Mouse (Mus musculus): ENCODE measurements at regions not wholly inside any gene's neighbourhood (a gene's known extent, or its start where the extent isn't known, plus 50 kb on each side); places are given as distances from the start of the nearest gene placed in this dataset.
"Not testable (repeated sequence)": the region's sequence is repeated elsewhere in the genome, so short reads cannot be mapped to it uniquely, and the experiment has no call there.

DNA sequence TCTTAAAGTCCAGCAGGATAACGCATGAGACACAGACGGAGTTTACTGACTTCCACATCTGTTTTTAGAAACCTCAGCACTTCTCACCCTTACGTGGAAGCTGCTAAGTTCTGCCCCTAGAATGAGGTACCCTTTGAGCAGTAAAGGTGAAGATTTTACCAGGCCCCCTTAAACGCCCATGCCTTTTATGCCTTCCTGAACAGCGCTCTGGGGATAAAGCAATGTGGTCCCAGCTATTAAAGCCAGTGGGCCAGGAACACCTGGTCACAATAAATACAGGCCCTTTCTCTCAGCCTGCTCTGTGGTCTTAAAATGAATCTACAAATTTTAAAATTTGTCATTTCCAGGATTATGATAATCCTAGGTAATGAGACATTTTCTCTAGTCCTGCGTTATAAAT is 57.9 kb downstream of the Llph start:
- DNase-seq (ENCODE audit: low spot score in 2 of 2), result no peak

DNA sequence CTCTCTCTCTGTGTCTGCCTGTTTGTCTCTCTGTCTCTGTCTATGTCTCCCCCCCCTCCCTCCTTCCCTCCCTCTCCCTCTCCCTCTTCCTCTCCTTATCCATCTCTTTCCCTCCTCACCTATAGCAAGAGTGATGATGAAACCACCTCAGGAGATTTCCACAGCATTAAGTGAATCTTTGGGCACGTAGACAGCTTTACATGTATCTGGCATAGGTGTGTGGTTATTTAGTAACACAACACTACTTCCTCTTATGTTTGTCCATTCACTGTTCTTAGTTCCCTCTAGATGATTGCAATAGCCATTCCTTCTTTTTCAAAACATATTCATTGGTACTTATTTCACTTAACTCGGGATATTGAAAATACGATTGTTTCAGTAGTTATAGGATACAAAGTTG is 65.0 kb downstream of the Llph start:
- no peak for DNase-seq (ENCODE audit: low spot score in 2 of 2)

DNA sequence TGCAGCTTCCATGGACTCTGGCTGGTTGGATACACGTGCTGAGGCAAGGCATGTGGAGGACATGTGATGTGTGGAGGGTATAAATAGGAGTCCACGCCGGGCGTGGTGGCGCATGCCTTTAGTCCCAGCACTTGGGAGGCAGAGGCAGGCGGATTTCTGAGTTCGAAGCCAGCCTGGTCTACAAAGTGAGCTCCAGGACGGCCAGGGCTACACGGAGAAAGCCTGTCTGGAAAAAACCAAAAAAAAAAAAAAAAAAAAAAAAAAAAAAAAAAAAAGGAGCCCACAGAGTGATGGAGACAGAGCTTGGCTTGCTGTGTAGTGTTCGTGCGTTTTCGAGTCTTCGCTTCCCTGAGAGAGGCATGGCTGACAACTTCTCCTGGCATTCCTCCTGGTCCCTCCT is 66.5 kb downstream of the Llph start:
- DNase-seq (ENCODE audit: low spot score in 2 of 2), result not testable (repeated sequence)

DNA sequence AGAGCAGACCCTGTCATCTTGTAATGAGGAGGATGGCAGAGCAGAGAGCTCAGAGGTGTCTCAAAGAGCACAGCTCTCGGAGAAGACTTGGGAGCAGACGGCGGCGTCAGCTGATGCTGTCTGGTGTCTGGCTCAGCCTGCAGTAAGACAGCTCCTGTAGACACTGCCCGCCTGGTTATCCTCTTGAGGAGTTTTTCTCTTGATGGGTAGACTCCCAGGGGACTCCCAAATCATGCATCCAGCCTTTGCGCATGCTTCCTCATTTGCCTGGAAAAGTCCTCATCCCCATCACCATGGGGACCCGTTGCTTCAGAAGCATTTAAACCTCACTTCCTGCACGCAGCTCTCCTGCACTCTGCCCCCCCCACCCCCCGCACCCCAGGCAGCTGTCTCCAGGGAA is 67.6 kb downstream of the Llph start:
- DNase-seq (ENCODE audit: low spot score in 2 of 2), result no peak

DNA sequence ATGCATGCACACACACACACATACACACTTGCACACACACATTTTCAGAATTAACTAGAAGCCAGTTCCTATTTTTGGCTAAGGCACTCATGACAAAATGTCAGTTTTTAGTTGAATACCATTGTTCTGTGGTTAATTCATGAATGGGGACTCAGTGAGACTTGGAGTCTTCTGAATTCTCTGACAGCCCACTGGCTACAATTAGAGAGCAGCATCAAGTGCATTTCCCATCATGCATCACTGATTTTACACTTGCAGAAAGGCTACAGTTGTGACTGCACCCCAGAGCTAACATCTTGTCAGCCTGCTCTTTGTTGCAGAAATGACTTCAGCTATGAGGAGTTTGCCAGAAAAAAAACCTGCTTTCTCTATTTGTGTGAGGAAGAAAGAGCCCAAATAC is 70.4 kb downstream of the Llph start:
- no peak for DNase-seq (ENCODE audit: low spot score in 2 of 2)

DNA sequence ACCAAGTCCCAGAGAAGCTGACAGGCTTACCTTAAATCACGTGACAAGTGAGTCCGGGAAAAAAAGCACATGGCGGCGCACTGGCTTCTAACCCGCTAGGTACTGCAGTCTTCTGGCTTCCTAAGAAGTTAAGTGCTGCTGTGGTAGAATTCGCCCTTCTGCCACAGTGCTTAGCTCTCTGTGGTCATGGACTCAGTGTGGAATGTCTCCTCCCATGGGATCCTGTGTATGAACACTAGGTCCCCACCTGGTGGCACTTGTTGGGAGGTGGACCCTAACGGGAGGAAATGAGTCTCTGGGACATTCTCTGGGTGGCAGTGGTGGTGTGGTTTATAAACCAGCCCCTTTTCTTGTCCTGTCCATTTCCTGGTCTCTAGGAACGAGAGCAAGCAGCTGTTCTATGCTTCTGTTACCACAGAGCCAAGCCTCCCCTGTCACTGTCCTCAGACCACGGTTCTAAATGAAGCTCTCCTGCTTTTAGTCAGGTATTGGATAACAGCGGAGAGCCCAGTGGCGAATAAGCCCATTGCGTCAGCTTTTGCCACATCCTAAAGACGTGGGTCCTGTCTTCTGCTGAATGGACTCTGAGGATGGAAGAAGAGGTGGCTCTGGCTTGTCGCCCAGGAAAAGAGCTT is 71.5 kb downstream of the Llph start:
- DNase-seq (ENCODE audit: low spot score in 2 of 2), result no peak

DNA sequence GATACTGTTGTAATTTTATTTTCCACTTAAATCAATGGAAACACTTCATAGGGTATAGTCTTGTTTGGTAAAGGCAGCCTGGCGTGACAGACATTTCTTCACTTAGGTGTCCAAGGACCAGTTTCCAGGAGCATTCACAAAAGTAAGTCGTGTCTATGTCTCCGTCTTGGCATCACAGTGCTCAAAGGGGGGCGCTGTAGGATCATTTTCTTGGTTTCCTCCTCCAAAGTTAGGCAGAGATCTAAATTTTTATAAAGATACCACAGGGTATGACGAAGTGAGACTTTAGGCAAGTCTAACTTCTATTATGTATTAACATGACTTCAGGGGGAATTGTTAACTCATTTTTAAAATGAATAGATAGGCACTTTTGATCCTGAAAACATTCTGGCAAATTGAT is 79.1 kb downstream of the Llph start:
- DNase-seq (ENCODE audit: low spot score in 2 of 2), result peak in 1 of 2 experiments; percentile 29

DNA sequence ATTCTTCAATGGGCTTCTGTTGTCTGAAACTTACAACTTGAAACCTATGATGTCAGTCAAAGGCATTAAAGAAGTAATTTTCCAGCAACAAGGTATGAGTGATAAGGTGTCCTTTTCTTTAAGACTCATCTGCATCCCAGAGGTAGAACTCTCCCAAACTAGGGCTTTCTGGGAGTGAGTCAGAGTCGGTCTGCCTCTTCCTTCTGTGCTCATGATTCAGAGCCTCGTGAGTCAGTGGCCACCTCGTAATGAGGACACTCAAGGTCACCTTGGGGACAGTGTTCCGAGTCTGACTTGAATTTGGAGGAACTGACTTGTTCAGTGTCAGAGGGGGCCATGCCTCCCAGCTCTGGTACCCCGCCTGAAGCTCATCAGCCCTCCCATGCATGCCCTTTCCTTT is 81.8 kb downstream of the Llph start:
- no peak for DNase-seq (ENCODE audit: low spot score in 2 of 2)

Data from thymus, postnatal 10 days (tissue).